Mouse (Mus musculus) lung, postnatal 0 days (tissue): Measurements from ENCODE around the gene Lnpk. TPM values are rescaled to one million over a fixed set of nuclear protein-coding genes. Genes with fewer than 3 reads are reported as not detected.

ENCODE experiments used
- ATAC-seq: fragments of 200-750 bp; cut with Nextera tagmentation; 2 replicates; pipeline ENCODE4 v1.8.0; 2017; ENCODE audit warnings: moderate library complexity
- DNase-seq: peaks from one replicate; pipeline ENCODE4 v3.0.0-alpha.2; 2016; ENCODE audit warnings: low spot score
- H3K27ac ChIP-seq: fragments of 300-500 bp; sonication (generic); 2 replicates; pipeline ENCODE4 v1.5.1; 2014; ENCODE audit warnings: antibody characterized with exemption, mild to moderate bottlenecking, low read length, mixed read lengths
- H3K27me3 ChIP-seq: fragments of 300-500 bp; sonication (generic); replicated peaks from 2 replicates; pipeline ENCODE4 v1.6.1; 2014; ENCODE audit warnings: low read length, mixed read lengths; ENCODE audit not compliant: insufficient read depth
- H3K36me3 ChIP-seq: fragments of 300-500 bp; sonication (generic); 2 replicates; pipeline ENCODE4 v1.6.1; 2014; ENCODE audit warnings: low read length, mixed read lengths; ENCODE audit not compliant: insufficient read depth
- H3K4me1 ChIP-seq: fragments of 300-500 bp; sonication (generic); 2 replicates; pipeline ENCODE4 v1.6.1; 2014; ENCODE audit warnings: antibody characterized with exemption, low read depth, low read length, mixed read lengths; ENCODE audit not compliant: insufficient read depth
- H3K4me2 ChIP-seq: fragments of 300-500 bp; sonication (generic); replicated peaks from 2 replicates; pipeline ENCODE4 v1.6.1; 2014; ENCODE audit warnings: low read depth, mild to moderate bottlenecking, low read length, moderate library complexity, mixed read lengths
- H3K4me3 ChIP-seq: fragments of 300-500 bp; sonication (generic); 2 replicates; pipeline ENCODE4 v1.5.1; 2014; ENCODE audit warnings: low read depth, low read length
- H3K9ac ChIP-seq: fragments of 300-500 bp; sonication (generic); replicated peaks from 2 replicates; pipeline ENCODE4 v1.6.1; 2014; ENCODE audit warnings: low read depth, mild to moderate bottlenecking
- H3K9me3 ChIP-seq: fragments of 300-500 bp; sonication (generic); 2 replicates; pipeline ENCODE4 v1.6.1; 2016; ENCODE audit warnings: low read length, mixed read lengths
- CTCF ChIP-seq: IDR thresholded peaks from 2 replicates; pipeline ENCODE4 v1.5.1; 2016; ENCODE audit warnings: antibody characterized with exemption, mild to moderate bottlenecking
- EP300 ChIP-seq: IDR thresholded peaks from 2 replicates; pipeline ENCODE4 v1.6.1; 2016; ENCODE audit warnings: antibody characterized with exemption, mild to moderate bottlenecking, control low read depth
- WGBS: fragments of 180-500 bp; shearing (Covaris S2); extraction: QIAGEN DNeasy Blood & Tissue Kit; methylation state at CpG from one replicate; pipeline ENCODE4 v1.1.7; 2014; 5-methylcytosine and 5-hydroxymethylcytosine counted together
- polyA plus RNA-seq: library from polyadenylated mRNA; unstranded; fragments of >200 nt; fragmentation: Nextera tagmentation; extraction: Ambion mirVana; gene quantifications from 2 replicates; pipeline ENCODE4 v1.2.1, GENCODE M21; 2015

Gene Lnpk
- polyA plus RNA-seq, 1 experiment from 2014 or later: 10.6 TPM

GRCm38 (mm10) chr2:74506439-74506838 is 72.8 kb downstream of the Lnpk start:
- Histone ChIP-seq H3K4me2 (no peak overlapping the region), H3K9me3 (no peaks in the 10 kb centered on the region), H3K4me3 (no peak overlapping the region), H3K9ac (no peak overlapping the region), H3K36me3 (no peaks in the 10 kb centered on the region), H3K27me3 (no peaks in the 10 kb centered on the region), H3K4me1 (no peaks in the 10 kb centered on the region), H3K27ac (no peak overlapping the region)
- TF ChIP-seq EP300 (no peak), CTCF (no peak)
- ATAC-seq (no peak), DNase-seq (no peak)
- 33% methylated on average over 8 of the region's 8 CpGs for WGBS

GRCm38 (mm10) chr2:74500307-74500706 is 78.9 kb downstream of the Lnpk start:
- Histone ChIP-seq H3K9me3 (no peaks in the 10 kb centered on the region), H3K27me3 (no peaks in the 10 kb centered on the region), H3K4me1 (no peaks in the 10 kb centered on the region), H3K36me3 (no peaks in the 10 kb centered on the region), H3K9ac (no peak overlapping the region), H3K4me3 (no peak overlapping the region), H3K4me2 (no peak overlapping the region), H3K27ac (no peak overlapping the region)
- ATAC-seq (no peak), DNase-seq (no peak)
- 90% methylated on average over 2 of the region's 2 CpGs for WGBS
- TF ChIP-seq CTCF (no peak), EP300 (no peak)

DNA sequence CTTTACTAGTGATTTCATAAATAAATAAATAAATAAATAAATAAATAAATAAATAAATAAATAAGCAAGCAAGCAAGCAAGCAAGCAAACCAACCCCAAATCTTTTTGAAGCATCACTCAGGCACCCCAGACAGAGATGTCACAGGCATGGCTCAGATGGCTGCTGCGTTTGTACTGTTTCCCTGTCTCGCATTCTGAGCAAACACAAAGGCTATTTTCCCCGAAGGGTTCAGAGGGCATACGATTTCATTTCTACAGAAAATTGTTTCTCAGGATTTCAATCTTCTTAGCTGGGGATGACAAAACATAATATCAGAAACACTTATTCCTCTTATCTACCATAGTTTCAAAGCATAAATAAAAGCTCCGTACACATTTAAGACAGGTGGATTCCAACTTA is 81.4 kb downstream of the Lnpk start:
- no peaks in the 10 kb centered on the region for H3K27me3 ChIP-seq
- H3K4me2 ChIP-seq: no peak overlapping the region
- no peaks in the 10 kb centered on the region for H3K4me1 ChIP-seq
- no peak overlapping the region for H3K27ac ChIP-seq
- H3K36me3 ChIP-seq: no peaks in the 10 kb centered on the region
- ATAC-seq: no peak
- no peaks in the 10 kb centered on the region for H3K9me3 ChIP-seq
- 74% methylated on average over 5 of the region's 5 CpGs for WGBS
- no peak for DNase-seq
- no peak overlapping the region for H3K9ac ChIP-seq
- no peak overlapping the region for H3K4me3 ChIP-seq
- TF ChIP-seq EP300 (no peak), CTCF (no peak)

GRCm38 (mm10) chr2:74491426-74491825 is 87.8 kb downstream of the Lnpk start:
- no peak overlapping the region for H3K27ac ChIP-seq
- 64% methylated on average over 13 of the region's 13 CpGs for WGBS

DNA sequence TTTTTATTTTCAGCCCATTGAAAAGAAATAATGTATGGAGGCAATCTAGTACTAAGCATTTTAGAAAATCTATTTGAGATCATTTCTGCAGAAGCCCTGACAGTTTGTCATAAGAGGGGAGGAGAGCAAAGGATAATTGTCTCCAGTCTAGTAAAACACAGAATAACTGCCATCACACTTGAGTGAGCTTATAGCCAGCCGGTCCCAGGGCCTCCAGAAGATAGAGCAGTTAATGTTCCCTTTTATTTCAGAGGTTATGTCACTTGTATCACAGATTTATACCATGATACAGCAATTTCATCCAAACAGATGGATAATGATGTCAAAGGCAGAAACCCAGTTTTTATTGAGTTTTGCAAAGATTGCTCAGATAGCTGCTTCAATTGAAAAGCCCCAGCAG is 89.0 kb downstream of the Lnpk start:
- H3K36me3 ChIP-seq: no peaks in the 10 kb centered on the region
- no peak overlapping the region for H3K27ac ChIP-seq
- no peaks in the 10 kb centered on the region for H3K9me3 ChIP-seq
- no peak overlapping the region for H3K9ac ChIP-seq
- H3K27me3 ChIP-seq: no peaks in the 10 kb centered on the region
- no peak overlapping the region for H3K4me3 ChIP-seq
- no peak for TF ChIP-seq CTCF
- no peak for TF ChIP-seq EP300
- DNase-seq (no peak), ATAC-seq (no peak)
- no peaks in the 10 kb centered on the region for H3K4me1 ChIP-seq
- no peak overlapping the region for H3K4me2 ChIP-seq
- WGBS: 96% methylated on average over 1 of the region's 1 CpGs

More at GRCm38 (mm10) chr2:74491426-74491825, 87.8 kb downstream of the Lnpk start:
- no peaks in the 10 kb centered on the region for H3K36me3 ChIP-seq
- no peak for TF ChIP-seq CTCF
- no peaks in the 10 kb centered on the region for H3K9me3 ChIP-seq
- no peaks in the 10 kb centered on the region for H3K4me1 ChIP-seq
- ATAC-seq (no peak), DNase-seq (no peak)
- H3K27me3 ChIP-seq: no peaks in the 10 kb centered on the region
- no peak overlapping the region for H3K4me3 ChIP-seq
- no peak overlapping the region for H3K9ac ChIP-seq
- no peak overlapping the region for H3K4me2 ChIP-seq

DNA sequence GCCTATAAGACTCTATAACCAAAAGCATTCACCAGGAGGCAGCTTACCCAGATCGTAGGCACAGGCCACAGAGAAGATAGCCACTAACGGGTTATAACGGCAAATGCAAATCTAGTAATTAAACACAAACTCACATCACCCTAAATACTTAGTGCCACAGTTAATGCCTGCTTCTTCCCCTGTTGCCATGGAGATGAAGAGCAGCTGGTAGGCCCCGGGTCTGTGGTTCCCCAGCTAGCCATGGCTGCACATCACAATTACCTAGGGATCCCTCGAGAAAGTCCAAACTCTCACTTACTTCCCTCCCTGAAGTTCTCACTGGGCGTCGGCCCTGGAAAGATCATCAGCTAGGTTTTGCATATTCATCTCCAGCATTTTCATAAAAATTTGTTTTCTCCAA is 90.8 kb downstream of the Lnpk start:
- Histone ChIP-seq H3K36me3 (no peaks in the 10 kb centered on the region), H3K9ac (no peak overlapping the region), H3K4me1 (no peaks in the 10 kb centered on the region), H3K9me3 (no peaks in the 10 kb centered on the region), H3K4me2 (no peak overlapping the region), H3K4me3 (no peak overlapping the region), H3K27me3 (no peaks in the 10 kb centered on the region), H3K27ac (no peak overlapping the region)
- DNase-seq (no peak), ATAC-seq (no peak)
- 72% methylated on average over 7 of the region's 7 CpGs for WGBS
- TF ChIP-seq EP300 (no peak), CTCF (no peak)

- DNase-seq: no peak
- TF ChIP-seq EP300 (no peak), CTCF (no peak)
- Histone ChIP-seq H3K36me3 (no peaks in the 10 kb centered on the region), H3K27me3 (no peaks in the 10 kb centered on the region), H3K4me3 (no peak overlapping the region), H3K4me1 (no peaks in the 10 kb centered on the region), H3K9ac (no peak overlapping the region), H3K9me3 (no peaks in the 10 kb centered on the region), H3K27ac (no peak overlapping the region), H3K4me2 (no peak overlapping the region)
- 80% methylated on average over 10 of the region's 10 CpGs for WGBS
- no peak for ATAC-seq
These were observed 96.6 kb downstream of the Lnpk start for GRCm38 (mm10) chr2:74482651-74483050.
